Mouse (Mus musculus): Measurements from ENCODE around the gene Gm20903. TPM values are rescaled to one million over a fixed set of nuclear protein-coding genes. Genes with fewer than 3 reads are reported as not detected.

Gm20903 gene
- not detected in 2 replicates for polyA plus RNA-seq (2015; fragmentation: Nextera tagmentation; extraction: Ambion mirVana)

DNA sequence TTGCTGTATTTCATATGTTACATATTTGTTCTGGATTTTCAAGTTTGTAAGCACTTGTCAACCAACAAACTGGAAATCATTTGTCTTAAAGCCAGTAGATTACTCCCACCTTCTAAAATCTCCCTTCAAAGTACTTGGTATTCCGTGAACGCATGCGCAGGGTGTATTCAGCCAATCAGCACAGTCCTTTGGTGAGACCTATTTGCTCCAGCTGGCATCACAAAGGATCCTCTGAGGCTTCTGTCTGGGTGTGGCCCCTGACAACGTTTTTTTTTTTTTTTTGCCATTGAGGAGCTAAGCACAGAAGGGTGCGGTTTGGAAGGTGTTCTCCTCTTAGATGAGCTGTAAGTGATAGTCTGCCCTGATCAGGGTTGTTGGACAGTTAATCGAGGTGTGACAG lies at the start of gene Gm20903:
Gene Gm20903 (plus strand): TSS at position 301 of the 400 bp plus-strand sequence.

Data from neural tube, postnatal 0 days (tissue).